Mouse (Mus musculus) adrenal gland, postnatal 10 days (tissue): ENCODE data around the gene Etfbkmt. TPM values are rescaled to one million over a fixed set of nuclear protein-coding genes. Genes with fewer than 3 reads are reported as not detected.
"Not testable (repeated sequence)": the region's sequence is repeated elsewhere in the genome, so short reads cannot be mapped to it uniquely, and the experiment has no call there.

Experiments
- DNase-seq: peaks from one replicate; pipeline ENCODE4 v3.0.0; 2021; ENCODE audit warnings: mixed read lengths
- total RNA-seq, 2 experiments: library from RNA; stranded (reverse); gene quantifications; 2 replicates each; pipeline ENCODE4 v1.2.3; 2021

Gene Etfbkmt
- total RNA-seq, 2 experiments from 2014 or later: 23.6 to 43.5 TPM

DNA sequence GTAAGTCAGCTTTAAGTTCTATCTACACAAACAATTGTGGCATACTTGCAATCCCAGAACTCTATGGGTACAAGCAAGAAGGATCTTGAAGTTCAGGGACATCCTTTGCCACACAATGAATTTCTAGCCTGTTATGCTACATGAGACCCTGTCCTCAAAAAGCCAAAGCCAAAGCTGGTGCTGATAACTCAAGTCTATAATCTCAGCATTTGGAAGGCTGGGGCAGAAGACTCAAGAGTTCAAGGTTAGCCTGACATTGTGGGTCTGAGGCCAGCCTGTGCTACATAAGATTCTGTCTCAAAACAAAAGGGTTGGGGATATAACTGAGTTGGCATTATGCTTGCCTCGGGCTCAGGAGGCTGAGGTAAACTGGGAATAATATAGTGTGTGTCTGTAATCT lies 47.7 kb downstream of the Etfbkmt start:
- DNase-seq: no peak

DNA sequence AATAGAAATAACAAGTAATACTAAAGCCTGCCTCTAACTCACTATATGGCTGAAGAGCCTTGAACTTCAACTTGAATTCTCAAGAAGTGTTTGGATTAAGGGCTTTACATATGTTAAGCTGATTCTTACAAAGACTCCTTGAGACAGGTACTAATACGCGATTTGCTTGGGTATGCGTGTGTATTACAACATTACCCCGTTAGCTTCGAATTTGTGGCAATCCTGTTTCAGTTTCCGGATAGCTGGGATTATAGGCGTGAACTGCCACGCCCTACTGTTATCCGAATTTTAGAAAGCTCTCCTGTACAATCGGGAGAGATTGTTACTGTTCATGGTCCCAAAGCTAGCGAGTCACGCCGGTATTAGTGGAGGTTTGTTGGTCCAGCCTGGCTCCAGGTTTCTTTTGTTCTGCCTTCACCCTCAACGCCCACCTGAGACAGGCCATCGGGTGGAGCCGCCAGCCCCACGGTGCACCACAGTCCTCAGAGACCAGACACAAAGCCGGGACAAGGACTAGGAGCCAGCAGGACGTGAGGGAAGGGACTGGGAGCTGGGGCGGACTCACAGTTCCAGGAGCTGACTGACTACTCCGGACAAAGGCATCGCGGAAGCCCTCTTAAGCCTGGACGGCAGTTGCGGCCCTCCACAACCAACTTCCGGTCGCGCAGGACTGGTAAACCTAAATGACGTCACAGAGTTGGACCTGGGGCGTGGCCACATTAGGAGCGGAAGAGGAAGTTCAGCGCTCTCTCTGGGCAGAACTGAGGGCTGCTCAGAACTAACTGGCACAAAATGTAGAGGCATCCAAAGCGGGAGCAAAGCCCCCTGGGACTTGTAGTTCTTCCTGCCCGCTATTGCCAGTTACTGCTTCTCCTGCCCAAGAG lies 48.6 kb downstream of the Etfbkmt start, which contains the start of gene Amn1:
Gene Amn1, minus strand, starts transcription at position 672 of the 884 bp plus-strand sequence.
- peak; percentile 96 for DNase-seq

DNA sequence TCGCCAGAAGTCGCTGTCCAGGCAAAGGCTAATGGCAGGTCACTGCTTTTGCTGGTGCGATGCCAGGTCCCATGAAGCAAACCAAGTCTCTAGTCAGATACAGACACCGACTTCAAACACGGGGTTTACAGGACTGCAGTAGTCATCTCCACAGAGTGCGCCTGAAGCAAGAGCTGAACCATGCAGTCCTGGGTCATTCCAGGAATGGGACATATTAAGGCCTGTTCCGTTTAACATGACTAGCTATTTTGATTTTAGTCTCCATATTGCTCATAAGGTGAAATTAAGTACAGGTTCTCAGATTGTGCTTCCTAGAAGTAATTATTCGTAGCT lies 49.2 kb downstream of the Etfbkmt start:
- DNase-seq: no peak

DNA sequence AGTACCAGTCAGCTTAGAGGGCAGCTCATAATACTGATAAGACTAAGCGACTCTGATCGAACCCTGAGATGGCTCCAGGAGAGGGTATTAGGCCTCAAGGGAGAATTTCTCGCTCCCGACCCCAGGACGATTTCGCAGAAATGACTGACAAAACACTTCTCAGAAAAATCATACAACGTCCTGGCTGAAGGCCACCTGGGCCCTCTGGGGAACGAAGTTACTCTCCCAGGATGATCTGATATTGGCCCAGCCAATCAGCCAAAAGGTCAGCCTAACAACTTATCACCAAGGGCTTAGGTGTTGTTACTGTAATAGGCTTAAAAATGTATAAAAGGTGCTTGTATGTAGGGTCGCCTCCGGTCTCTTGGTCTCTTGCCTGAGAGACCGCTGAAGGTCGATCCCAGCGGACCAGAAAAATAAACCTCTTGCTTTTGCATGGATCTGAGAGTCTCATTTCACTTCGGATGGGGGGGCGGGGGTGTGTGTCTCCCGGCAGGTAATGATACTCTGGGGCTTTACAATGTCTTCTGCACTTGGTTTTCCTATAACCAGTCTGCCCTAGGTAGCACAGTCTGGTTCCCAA lies 49.8 kb downstream of the Etfbkmt start:
- DNase-seq: peak; percentile 64

DNA sequence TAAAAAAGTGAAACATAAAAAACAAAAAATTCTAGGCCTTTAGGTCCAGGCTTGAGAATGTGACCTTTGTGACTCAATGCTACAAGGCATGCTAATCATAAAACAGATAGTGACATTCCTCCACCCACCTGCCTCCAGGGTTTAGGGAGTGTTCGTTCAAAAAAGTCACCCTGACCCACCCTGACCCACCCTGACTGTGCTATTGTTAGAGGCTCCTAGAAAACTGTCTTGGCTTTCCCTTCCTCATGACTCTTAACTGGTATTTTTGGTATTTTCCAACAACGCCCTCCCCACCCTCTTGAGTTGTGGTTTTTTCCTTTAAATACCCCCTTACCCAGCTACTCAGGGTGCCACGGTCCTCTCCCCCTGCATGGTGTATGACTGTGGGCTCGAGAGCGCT lies 52.3 kb downstream of the Etfbkmt start:
- DNase-seq: not testable (repeated sequence)

DNA sequence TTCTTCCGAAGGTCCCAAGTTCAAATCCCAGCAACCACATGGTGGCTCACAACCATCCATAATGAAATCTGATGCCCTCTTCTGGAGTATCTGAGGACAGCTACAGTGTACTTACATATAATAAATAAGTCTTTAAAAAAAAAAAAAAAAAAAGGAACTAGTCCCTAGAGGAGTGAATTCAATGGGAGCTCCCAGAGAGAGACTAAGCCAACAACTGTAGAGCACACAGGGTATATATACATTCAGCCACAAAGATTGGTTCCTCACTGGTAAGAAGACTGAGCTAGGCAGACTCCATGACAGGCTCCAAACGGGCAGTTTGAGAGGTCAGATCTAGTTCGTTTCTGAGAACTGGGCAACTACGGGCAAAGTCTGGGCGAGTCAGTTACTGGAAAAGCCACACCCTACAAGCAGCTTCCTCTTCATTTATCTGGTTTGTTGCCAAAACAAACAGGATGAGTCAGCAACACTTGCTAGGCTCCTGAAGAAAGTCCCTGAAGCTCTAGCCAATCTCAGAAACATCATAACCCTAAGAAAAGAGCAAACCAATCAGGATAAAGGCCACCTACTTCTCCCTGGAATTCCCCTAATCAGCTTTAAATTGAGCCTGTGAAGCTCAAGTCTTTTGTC lies 53.7 kb downstream of the Etfbkmt start:
- no peak for DNase-seq

DNA sequence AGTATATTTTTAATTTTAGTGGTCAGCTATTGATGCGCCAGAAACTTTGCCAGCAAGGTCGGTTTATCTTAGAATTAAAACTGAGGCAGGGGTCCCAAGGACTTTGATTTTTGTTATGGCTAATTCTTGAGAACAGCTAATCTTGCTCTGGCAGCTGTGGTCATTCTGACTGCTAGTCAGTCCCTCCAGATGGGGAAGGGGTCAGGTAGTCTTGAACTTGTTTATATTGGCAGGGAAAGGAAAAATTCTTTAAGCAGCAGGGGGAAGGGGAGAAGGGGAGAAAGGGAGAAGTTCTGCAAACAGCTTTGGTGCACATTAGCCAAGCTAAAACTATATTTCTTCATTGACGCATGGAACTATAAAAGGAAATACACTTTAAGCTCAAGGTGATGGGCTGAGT lies 57.5 kb downstream of the Etfbkmt start:
- no peak for DNase-seq

DNA sequence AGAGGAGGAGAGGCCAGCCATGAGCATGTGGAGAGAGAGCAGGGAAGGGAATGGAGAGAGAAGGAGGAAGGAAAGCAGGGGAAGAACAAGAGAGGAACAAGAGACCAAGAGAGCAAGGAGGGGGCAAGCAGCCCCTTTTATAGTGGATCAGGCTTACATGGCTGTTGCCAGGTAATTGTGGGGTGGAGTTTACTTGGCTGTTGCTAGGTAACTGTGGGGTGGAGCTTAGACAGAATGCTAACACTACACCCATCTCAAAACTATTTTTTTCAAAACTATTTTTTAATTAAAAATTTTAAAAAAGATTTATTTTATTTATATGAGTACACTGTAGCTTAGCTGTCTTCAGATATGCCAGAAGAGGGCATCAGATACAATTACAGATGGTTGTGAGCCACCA lies 58.9 kb downstream of the Etfbkmt start:
- DNase-seq: no peak

Other genes starting within 250 kb of the Etfbkmt start
- 10 to 100 TPM; 10.2 to 18.2 TPM for gene Caprin2, start 243.6 kb upstream of the Etfbkmt start, total RNA-seq
- gene Sinhcaf, start 193.4 kb upstream of the Etfbkmt start, total RNA-seq: 10 to 100 TPM; 28.1 to 29.4 TPM
- gene Dennd5b, start 38.2 kb upstream of the Etfbkmt start, total RNA-seq: 10 to 100 TPM; 19.0 to 19.1 TPM
- gene Gm10203, start 9.7 kb upstream of the Etfbkmt start, total RNA-seq: not detected
- 10 to 100 TPM; 25.0 to 26.0 TPM for gene Amn1, start 48.9 kb downstream of the Etfbkmt start, total RNA-seq
- gene Resf1, start 169.6 kb downstream of the Etfbkmt start, total RNA-seq: 10 to 100 TPM; 34.2 to 46.3 TPM